Mouse (Mus musculus): ENCODE data around the gene Cntln. TPM values are rescaled to one million over a fixed set of nuclear protein-coding genes. Genes with fewer than 3 reads are reported as not detected.

The Cntln gene
- polyA plus RNA-seq, 1 experiment = 6.4 TPM

DNA sequence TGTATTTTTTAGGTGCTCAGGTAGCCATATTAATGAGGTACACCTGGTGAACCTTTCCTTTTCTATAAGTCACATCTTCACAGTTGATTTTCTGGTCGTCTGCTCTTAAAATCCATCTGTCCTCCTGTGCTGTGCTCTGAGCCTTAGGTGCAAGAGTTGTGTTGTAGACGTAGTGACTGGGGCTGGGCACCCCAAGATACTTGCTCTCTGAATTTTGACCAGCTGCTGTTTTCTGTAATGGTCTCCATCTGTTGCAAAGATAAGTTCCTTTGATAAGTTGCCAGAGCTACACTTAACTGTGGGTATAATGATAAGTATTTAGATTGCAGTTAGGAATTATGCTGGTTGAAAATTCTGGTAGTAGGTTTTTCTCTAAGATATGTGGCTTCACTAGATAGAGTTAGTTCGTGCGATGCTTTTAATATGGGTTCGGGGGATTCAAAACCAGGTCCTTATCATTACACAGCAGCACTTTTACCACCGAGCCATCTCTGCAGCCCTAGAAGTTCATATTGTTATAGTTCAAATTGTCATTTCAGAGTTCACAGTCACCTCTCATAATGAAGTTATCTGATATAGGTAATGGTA, 50.3 kb downstream of the Cntln start:
- TF ChIP-seq POLR2A (IDR thresholded peaks at IDR 0.05; ENCODE audit: borderline replicate concordance, low read depth, low read length) = no peak
- no peak for TF ChIP-seq CTCF (IDR thresholded peaks at IDR 0.05; ENCODE audit: low read depth, low read length)
- no peak overlapping the region for H3K4me3 ChIP-seq (ENCODE audit: insufficient read depth, low read length)
- no peaks in the 10 kb centered on the region for H3K4me1 ChIP-seq (ENCODE audit: control insufficient read depth, insufficient read depth, low read length)
- H3K27ac ChIP-seq (ENCODE audit: insufficient read depth, low read depth, low read length) = no peak overlapping the region

DNA sequence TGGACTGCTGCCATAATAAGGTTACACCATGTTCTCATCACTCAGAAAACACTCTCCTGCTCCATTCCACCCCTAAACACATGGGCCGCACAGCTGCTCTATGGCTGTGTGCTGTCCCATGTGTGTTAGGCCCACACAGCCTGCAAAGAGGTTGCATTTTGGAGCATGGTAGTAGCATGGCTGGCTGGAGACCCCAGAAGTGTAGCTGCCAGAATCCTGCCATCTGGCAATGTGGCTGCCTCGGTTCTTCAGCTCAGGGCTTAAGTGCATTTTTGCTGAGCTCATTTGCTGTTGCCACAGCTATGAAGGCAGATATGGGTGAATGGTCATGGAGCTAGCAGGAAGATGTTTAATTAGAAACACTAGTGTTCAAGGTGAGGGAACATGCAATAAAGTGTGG, 58.0 kb downstream of the Cntln start:
- Histone ChIP-seq H3K27ac (ENCODE audit: insufficient read depth, low read depth, low read length) (no peak overlapping the region), H3K4me3 (ENCODE audit: insufficient read depth, low read length) (no peak overlapping the region), H3K4me1 (ENCODE audit: control insufficient read depth, insufficient read depth, low read length) (no peaks in the 10 kb centered on the region)
- no peak for TF ChIP-seq CTCF (IDR thresholded peaks at IDR 0.05; ENCODE audit: low read depth, low read length)
- no peak for TF ChIP-seq POLR2A (IDR thresholded peaks at IDR 0.05; ENCODE audit: borderline replicate concordance, low read depth, low read length)

DNA sequence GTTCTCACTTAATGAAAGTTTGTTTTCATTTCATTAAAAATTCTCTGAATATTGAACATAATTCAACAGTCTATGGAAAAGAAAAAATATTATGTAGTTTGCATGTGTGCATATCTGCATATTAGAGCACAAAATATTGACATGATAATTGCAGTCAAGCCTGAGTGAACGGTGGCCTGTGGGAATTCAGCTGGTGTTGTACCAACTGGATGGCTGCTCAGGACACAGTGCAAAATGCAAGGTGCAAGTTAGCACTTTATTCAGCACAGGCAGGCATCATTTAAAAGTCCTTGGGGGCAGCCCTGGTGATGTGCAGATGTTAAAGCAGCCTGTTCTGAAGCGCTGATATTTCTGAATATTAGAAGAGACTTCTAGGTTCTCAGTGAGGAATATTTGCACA, 58.5 kb downstream of the Cntln start:
- H3K4me3 ChIP-seq (ENCODE audit: insufficient read depth, low read length) = no peak overlapping the region
- no peak for TF ChIP-seq POLR2A (IDR thresholded peaks at IDR 0.05; ENCODE audit: borderline replicate concordance, low read depth, low read length)

DNA sequence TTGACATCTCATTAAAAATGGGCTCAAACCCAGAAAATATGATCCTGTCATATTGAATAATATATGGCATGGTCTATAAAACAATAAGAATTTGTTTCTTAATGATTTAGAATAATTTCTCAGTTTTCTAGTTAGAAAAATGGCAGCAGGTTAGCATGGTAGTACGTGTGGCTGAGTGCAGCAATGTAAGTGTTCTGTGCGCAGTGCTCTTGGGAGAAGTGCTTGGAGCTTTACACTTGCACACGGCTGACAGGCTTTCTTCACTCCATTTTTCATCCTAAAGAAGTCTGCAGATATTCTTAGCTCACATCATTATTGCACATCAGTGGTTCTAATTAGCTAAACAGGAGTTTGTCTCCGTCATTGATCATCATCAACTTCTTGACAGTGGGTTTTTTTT, 60.0 kb downstream of the Cntln start:
- TF ChIP-seq POLR2A (IDR thresholded peaks at IDR 0.05; ENCODE audit: borderline replicate concordance, low read depth, low read length) = no peak
- TF ChIP-seq CTCF (IDR thresholded peaks at IDR 0.05; ENCODE audit: low read depth, low read length) = no peak
- H3K27ac ChIP-seq (ENCODE audit: insufficient read depth, low read depth, low read length) = no peak overlapping the region
- H3K4me3 ChIP-seq (ENCODE audit: insufficient read depth, low read length) = no peak overlapping the region
- H3K4me1 ChIP-seq (ENCODE audit: control insufficient read depth, insufficient read depth, low read length) = no peaks in the 10 kb centered on the region

More for the DNA sequence above, 58.5 kb downstream of the Cntln start:
- Histone ChIP-seq H3K4me1 (ENCODE audit: control insufficient read depth, insufficient read depth, low read length) (no peaks in the 10 kb centered on the region), H3K27ac (ENCODE audit: insufficient read depth, low read depth, low read length) (no peak overlapping the region)

DNA sequence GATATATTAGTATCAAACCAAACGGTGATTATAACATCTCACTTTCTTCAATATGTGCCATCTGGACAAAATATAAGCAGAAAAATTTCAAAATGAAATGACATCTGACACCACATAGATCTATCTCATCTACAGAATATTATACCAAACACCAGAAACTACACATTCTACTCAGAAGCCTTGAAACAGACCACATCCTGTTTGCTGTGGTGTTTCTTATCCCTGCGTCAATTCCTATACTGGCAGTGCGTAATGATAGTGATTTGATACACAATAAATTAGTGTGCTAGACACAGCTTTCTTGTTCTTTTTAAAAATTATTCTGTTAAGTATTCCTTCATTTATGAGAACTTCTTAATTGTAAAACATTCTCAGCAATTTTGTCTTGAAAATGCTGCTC, 62.3 kb downstream of the Cntln start:
- Histone ChIP-seq H3K27ac (ENCODE audit: insufficient read depth, low read depth, low read length) (no peak overlapping the region), H3K4me1 (ENCODE audit: control insufficient read depth, insufficient read depth, low read length) (no peaks in the 10 kb centered on the region), H3K4me3 (ENCODE audit: insufficient read depth, low read length) (no peak overlapping the region)
- TF ChIP-seq CTCF (IDR thresholded peaks at IDR 0.05; ENCODE audit: low read depth, low read length) (no peak), POLR2A (IDR thresholded peaks at IDR 0.05; ENCODE audit: borderline replicate concordance, low read depth, low read length) (no peak)

DNA sequence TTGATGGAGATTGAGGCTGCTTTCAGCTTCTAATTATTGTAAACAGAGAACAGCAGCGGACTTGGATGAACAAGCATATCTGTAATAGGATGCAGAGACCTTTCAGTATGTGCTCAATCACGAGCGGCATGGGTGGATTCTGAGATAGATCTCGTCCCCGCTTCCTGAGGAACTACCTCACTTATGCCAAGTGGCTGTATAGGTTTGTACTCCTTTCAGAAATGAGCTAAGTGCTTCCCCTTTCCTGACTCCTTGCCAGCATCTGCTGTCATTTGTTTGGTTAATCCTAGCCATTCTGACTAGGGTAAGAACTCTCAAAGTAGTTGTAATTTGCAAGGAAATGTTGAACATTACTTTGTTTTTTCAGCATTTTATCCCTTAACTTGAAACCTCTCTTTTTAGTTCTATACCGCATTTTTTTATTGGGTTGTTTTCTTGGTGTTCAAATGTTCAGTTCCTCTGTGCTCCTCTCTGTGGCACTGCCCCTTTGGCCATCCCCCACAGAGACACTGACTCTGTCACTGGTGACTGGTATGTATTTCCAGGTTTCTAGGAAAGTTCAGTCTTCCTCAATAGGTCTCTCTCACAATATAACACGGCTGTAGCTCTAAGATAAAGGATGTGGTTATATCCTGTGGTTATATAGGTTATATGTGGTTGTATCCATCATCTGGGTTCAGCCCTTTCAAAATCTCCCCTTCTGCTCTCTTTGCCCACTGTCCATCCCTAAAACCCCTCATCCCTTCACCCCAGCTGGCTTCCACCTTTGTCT, 93.0 kb downstream of the Cntln start:
- no peak overlapping the region for H3K27ac ChIP-seq (ENCODE audit: insufficient read depth, low read depth, low read length)
- TF ChIP-seq CTCF (IDR thresholded peaks at IDR 0.05; ENCODE audit: low read depth, low read length) = no peak
- no peaks in the 10 kb centered on the region for H3K4me1 ChIP-seq (ENCODE audit: control insufficient read depth, insufficient read depth, low read length)
- H3K4me3 ChIP-seq (ENCODE audit: insufficient read depth, low read length) = no peak overlapping the region

DNA sequence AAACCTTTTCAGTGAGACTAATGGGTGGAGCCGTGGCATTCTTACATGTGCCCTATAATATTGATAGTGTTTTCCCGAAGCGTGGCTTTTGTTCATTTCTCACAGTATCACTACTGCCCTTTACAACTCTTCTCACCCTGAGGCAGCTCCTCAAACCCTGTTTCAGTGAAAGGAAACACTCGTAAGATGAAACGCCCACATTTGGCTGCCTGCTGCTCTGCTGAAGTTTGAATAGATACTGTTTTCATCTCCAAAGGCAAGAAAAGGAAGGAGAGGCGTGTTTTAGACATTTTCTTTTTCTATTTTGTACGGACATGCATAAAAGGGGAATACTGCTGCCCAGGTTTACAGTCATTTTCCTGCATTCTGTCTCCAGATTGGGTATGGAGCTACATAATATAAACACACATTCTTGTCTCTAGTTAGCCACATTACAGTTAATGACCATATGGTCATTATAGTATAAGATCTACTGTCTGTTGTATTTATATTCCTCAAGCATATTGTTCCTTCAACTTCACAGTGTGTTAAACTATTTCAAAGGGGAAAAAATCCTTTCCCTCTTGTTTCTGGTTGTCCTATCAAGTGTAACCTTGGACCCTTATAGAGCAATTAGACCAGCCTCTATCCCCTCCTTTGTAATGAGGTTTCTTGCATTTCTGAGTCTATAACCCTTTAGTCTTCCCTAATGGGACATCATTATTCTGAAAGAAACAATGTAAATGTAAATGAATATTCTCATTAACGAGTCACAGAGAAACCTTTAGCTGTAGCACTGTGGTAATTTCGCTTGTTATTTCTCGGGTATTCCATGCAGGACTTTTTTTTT, 111.6 kb downstream of the Cntln start:
- Histone ChIP-seq H3K4me3 (ENCODE audit: insufficient read depth, low read length) (no peak overlapping the region), H3K4me1 (ENCODE audit: control insufficient read depth, insufficient read depth, low read length) (no peaks in the 10 kb centered on the region), H3K27ac (ENCODE audit: insufficient read depth, low read depth, low read length) (no peak overlapping the region)
- no peak for TF ChIP-seq POLR2A (IDR thresholded peaks at IDR 0.05; ENCODE audit: borderline replicate concordance, low read depth, low read length)

DNA sequence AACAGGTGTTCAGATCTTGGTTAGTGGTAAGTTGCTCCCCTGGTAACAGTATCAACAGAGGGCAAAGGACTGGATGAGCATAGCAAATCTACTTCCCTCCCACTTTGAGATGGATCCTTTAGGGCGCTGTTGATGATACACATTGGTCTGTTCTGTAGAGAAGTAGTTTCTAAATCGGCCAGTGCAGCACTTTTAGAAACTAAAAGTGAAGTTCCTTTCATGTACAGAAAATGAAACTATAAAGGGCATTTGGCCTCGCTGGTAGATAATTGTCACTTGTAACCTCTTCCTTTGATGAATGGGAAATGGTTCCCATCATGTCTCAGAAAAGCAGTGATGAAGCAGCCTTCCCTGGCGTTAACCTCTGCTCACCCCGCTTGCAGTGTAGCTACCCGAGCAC, 121.5 kb downstream of the Cntln start:
- Histone ChIP-seq H3K27ac (ENCODE audit: insufficient read depth, low read depth, low read length) (no peak overlapping the region), H3K4me1 (ENCODE audit: control insufficient read depth, insufficient read depth, low read length) (no peaks in the 10 kb centered on the region), H3K4me3 (ENCODE audit: insufficient read depth, low read length) (no peak overlapping the region)
- TF ChIP-seq POLR2A (IDR thresholded peaks at IDR 0.05; ENCODE audit: borderline replicate concordance, low read depth, low read length) (no peak), CTCF (IDR thresholded peaks at IDR 0.05; ENCODE audit: low read depth, low read length) (no peak)

DNA sequence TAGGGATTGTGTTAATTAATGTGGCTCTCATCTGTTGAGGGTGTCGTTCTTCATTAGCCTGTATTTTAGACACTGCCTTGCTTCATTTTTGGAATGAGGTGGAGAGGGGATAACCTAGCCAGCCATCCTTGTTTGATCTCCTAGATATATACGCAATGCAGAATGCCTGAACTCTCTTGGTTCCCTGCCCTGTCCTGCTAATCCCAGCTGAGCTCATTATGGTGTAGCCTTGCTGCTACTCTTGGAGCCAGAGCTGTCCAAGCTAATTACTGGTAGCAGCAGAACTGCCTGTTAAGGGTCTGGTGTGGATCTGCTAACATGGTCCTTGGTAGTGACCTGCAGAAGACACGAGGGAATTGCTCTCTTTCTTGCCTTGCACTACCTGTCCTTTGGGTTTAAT, 122.7 kb downstream of the Cntln start:
- TF ChIP-seq POLR2A (IDR thresholded peaks at IDR 0.05; ENCODE audit: borderline replicate concordance, low read depth, low read length) (no peak), CTCF (IDR thresholded peaks at IDR 0.05; ENCODE audit: low read depth, low read length) (no peak)

DNA sequence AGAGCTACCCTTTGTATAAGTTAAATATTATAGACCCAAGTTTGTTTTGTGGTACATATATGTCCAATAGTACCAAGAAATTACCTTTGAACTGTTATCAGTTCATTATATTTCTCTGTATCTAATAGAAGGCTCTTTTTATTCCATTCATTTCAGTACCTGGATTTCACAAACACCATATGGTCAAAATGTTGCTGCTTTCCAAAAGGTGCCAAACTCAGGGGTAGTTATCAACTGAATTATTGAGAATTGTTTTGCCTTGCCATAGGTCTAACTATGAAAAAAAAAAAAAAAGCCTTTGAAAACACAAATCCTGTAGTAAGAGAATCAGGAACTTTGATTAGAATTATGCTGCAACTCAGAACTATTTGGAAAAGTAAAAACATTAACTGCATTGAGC, 126.7 kb downstream of the Cntln start:
- no peaks in the 10 kb centered on the region for H3K4me1 ChIP-seq (ENCODE audit: control insufficient read depth, insufficient read depth, low read length)
- H3K27ac ChIP-seq (ENCODE audit: insufficient read depth, low read depth, low read length) = no peak overlapping the region
- no peak overlapping the region for H3K4me3 ChIP-seq (ENCODE audit: insufficient read depth, low read length)
- TF ChIP-seq CTCF (IDR thresholded peaks at IDR 0.05; ENCODE audit: low read depth, low read length) (no peak), POLR2A (IDR thresholded peaks at IDR 0.05; ENCODE audit: borderline replicate concordance, low read depth, low read length) (no peak)

More for the DNA sequence above, 122.7 kb downstream of the Cntln start:
- H3K4me1 ChIP-seq (ENCODE audit: control insufficient read depth, insufficient read depth, low read length) = no peaks in the 10 kb centered on the region
- no peak overlapping the region for H3K4me3 ChIP-seq (ENCODE audit: insufficient read depth, low read length)
- H3K27ac ChIP-seq (ENCODE audit: insufficient read depth, low read depth, low read length) = no peak overlapping the region
